Mouse (Mus musculus): ENCODE results near the gene Vamp8. TPM values are rescaled to one million over a fixed set of nuclear protein-coding genes. Genes with fewer than 3 reads are reported as not detected.

Vamp8 gene
- polyA plus RNA-seq, 1 experiment from 2014 or later: 14.5 TPM

GRCm38 (mm10) chr6:72366844-72367443 is 23.6 kb downstream of the Vamp8 start, which contains the start of gene Rnf181:
Gene Rnf181, minus strand, starts transcription at chr6:72366956.
- no peak within 1 kb of the TSS for H3K4me2 ChIP-seq (replicated peaks)
- no peaks in the 10 kb centered on the region for H3K27me3 ChIP-seq
- ATAC-seq (replicated peaks): no peak
- WGBS: 75% methylated on average over 4 of the region's 4 CpGs
- H3K4me1 ChIP-seq: peaks cover 7% of the 10 kb centered on the region
- no peaks in the 10 kb centered on the region for H3K9me3 ChIP-seq
- H3K4me3 ChIP-seq: no peak within 1 kb of the TSS
- no peaks in the 10 kb centered on the region for H3K36me3 ChIP-seq
- H3K9ac ChIP-seq (replicated peaks): no peak within 1 kb of the TSS
- H3K27ac ChIP-seq (replicated peaks): no peak within 1 kb of the TSS

- H3K27ac ChIP-seq (replicated peaks): no peak overlapping the region
- H3K36me3 ChIP-seq: no peaks in the 10 kb centered on the region
- H3K4me2 ChIP-seq (replicated peaks): no peak overlapping the region
- peaks cover 13% of the 10 kb centered on the region for H3K4me1 ChIP-seq
- H3K9me3 ChIP-seq: no peaks in the 10 kb centered on the region
- no peaks in the 10 kb centered on the region for H3K27me3 ChIP-seq
- ATAC-seq (replicated peaks): no peak
- 71% methylated on average over 3 of the region's 3 CpGs for WGBS
- H3K9ac ChIP-seq (replicated peaks): no peak overlapping the region
- H3K4me3 ChIP-seq: no peak overlapping the region
Observed at GRCm38 (mm10) chr6:72366304-72366703, 24.2 kb downstream of the Vamp8 start.

GRCm38 (mm10) chr6:72364985-72365384 is 25.5 kb downstream of the Vamp8 start:
- H3K4me3 ChIP-seq: no peak overlapping the region
- H3K4me2 ChIP-seq (replicated peaks): no peak overlapping the region
- no peaks in the 10 kb centered on the region for H3K27me3 ChIP-seq
- H3K36me3 ChIP-seq: 0 out of 2 replicates have a peak, but pooled peaks cover 6% of the 10 kb centered on the region
- H3K27ac ChIP-seq (replicated peaks): no peak overlapping the region
- whole genome bisulfite sequencing: 73% methylated on average over 6 of the region's 6 CpGs
- ATAC-seq (replicated peaks): no peak
- no peak overlapping the region for H3K9ac ChIP-seq (replicated peaks)
- peaks cover 24% of the 10 kb centered on the region for H3K4me1 ChIP-seq
- H3K9me3 ChIP-seq: no peaks in the 10 kb centered on the region

- H3K9me3 ChIP-seq: no peaks in the 10 kb centered on the region
- 42% methylated on average over 7 of the region's 7 CpGs for WGBS
- H3K4me2 ChIP-seq (replicated peaks): no peak overlapping the region
Observed at GRCm38 (mm10) chr6:72364009-72364408, 26.5 kb downstream of the Vamp8 start.

GRCm38 (mm10) chr6:72362132-72363028 is 28.1 kb downstream of the Vamp8 start:
- peak; percentile 99 for ATAC-seq (replicated peaks)
- H3K36me3 ChIP-seq: peaks cover 7% of the 10 kb centered on the region; the same call in 1 of the 2 replicates
- H3K27ac ChIP-seq (replicated peaks): peak overlapping the region; percentile 81
- H3K4me3 ChIP-seq: peak overlapping the region; percentile 60
- H3K4me1 ChIP-seq: peaks cover 26% of the 10 kb centered on the region
- WGBS: under 1% methylated on average over 42 of the region's 42 CpGs
- peak overlapping the region; percentile 68 for H3K9ac ChIP-seq (replicated peaks)
- H3K4me2 ChIP-seq (replicated peaks): peak overlapping the region; percentile 68
- no peaks in the 10 kb centered on the region for H3K9me3 ChIP-seq
- H3K27me3 ChIP-seq: no peaks in the 10 kb centered on the region

More at GRCm38 (mm10) chr6:72364009-72364408, 26.5 kb downstream of the Vamp8 start:
- no peak for ATAC-seq (replicated peaks)
- H3K27me3 ChIP-seq: no peaks in the 10 kb centered on the region
- no peak overlapping the region for H3K27ac ChIP-seq (replicated peaks)
- H3K4me3 ChIP-seq: no peak overlapping the region
- no peak overlapping the region for H3K9ac ChIP-seq (replicated peaks)
- peaks cover 24% of the 10 kb centered on the region for H3K4me1 ChIP-seq
- H3K36me3 ChIP-seq: peaks cover 7% of the 10 kb centered on the region; the same call in 1 of the 2 replicates

GRCm38 (mm10) chr6:72361121-72361551 is 29.4 kb downstream of the Vamp8 start:
- Histone ChIP-seq H3K27ac (replicated peaks) (no peak overlapping the region), H3K9ac (replicated peaks) (peak overlapping the region; percentile 68; the same call in 1 of the 2 replicates), H3K4me3 (peak overlapping the region; percentile 60), H3K36me3 (peaks cover 7% of the 10 kb centered on the region; the same call in 1 of the 2 replicates), H3K9me3 (no peaks in the 10 kb centered on the region), H3K4me2 (replicated peaks) (peak overlapping the region; percentile 68), H3K27me3 (no peaks in the 10 kb centered on the region), H3K4me1 (peaks cover 37% of the 10 kb centered on the region)
- WGBS: 78% methylated on average over 5 of the region's 5 CpGs
- no peak for ATAC-seq (replicated peaks)

GRCm38 (mm10) chr6:72360599-72360935 is 29.9 kb downstream of the Vamp8 start:
- Histone ChIP-seq H3K4me2 (replicated peaks) (no peak overlapping the region), H3K27me3 (no peaks in the 10 kb centered on the region), H3K4me3 (no peak overlapping the region), H3K9me3 (no peaks in the 10 kb centered on the region), H3K36me3 (peaks cover 7% of the 10 kb centered on the region; the same call in 1 of the 2 replicates), H3K4me1 (peaks cover 42% of the 10 kb centered on the region), H3K27ac (replicated peaks) (no peak overlapping the region), H3K9ac (replicated peaks) (no peak overlapping the region)
- no peak for ATAC-seq (replicated peaks)
- 74% methylated on average over 7 of the region's 7 CpGs for whole genome bisulfite sequencing

GRCm38 (mm10) chr6:72359891-72360598 is 30.5 kb downstream of the Vamp8 start:
- Histone ChIP-seq H3K27ac (replicated peaks) (no peak overlapping the region), H3K9me3 (no peaks in the 10 kb centered on the region), H3K9ac (replicated peaks) (no peak overlapping the region), H3K36me3 (peaks cover 7% of the 10 kb centered on the region; the same call in 1 of the 2 replicates), H3K4me1 (peaks cover 44% of the 10 kb centered on the region), H3K27me3 (no peaks in the 10 kb centered on the region), H3K4me2 (replicated peaks) (no peak overlapping the region), H3K4me3 (no peak overlapping the region)
- ATAC-seq (replicated peaks): no peak
- WGBS: 80% methylated on average over 11 of the region's 11 CpGs

- Histone ChIP-seq H3K27me3 (no peaks in the 10 kb centered on the region), H3K9me3 (no peaks in the 10 kb centered on the region), H3K4me1 (peaks cover 50% of the 10 kb centered on the region), H3K4me2 (replicated peaks) (no peak overlapping the region), H3K9ac (replicated peaks) (no peak overlapping the region), H3K4me3 (no peak overlapping the region), H3K36me3 (peaks cover 7% of the 10 kb centered on the region; the same call in 1 of the 2 replicates), H3K27ac (replicated peaks) (no peak overlapping the region)
- 76% methylated on average over 2 of the region's 2 CpGs for WGBS
- ATAC-seq (replicated peaks): no peak
Observed at GRCm38 (mm10) chr6:72359343-72359742, 31.2 kb downstream of the Vamp8 start.

GRCm38 (mm10) chr6:72358086-72358764 is 32.3 kb downstream of the Vamp8 start:
- H3K4me1 ChIP-seq: peaks cover 50% of the 10 kb centered on the region
- peaks cover 7% of the 10 kb centered on the region; the same call in 1 of the 2 replicates for H3K36me3 ChIP-seq
- H3K9ac ChIP-seq (replicated peaks): no peak overlapping the region
- no peak overlapping the region for H3K4me2 ChIP-seq (replicated peaks)
- H3K27ac ChIP-seq (replicated peaks): no peak overlapping the region
- no peak overlapping the region for H3K4me3 ChIP-seq
- ATAC-seq (replicated peaks): no peak
- WGBS: 96% methylated on average over 10 of the region's 10 CpGs
- H3K27me3 ChIP-seq: no peaks in the 10 kb centered on the region
- H3K9me3 ChIP-seq: no peaks in the 10 kb centered on the region
